Mouse (Mus musculus) lung, embryonic 16.5 days (tissue): ENCODE results near the gene Fam196b. TPM values are rescaled to one million over a fixed set of nuclear protein-coding genes. Genes with fewer than 3 reads are reported as not detected.

Experiments used
- ATAC-seq: fragments of 200-750 bp; cut with Nextera tagmentation; 2 replicates; pipeline ENCODE4 v1.8.0; 2017; ENCODE audit warnings: low read depth, mild to moderate bottlenecking, moderate library complexity
- H3K27ac ChIP-seq: fragments of 300-500 bp; sonication (generic); 2 replicates; pipeline ENCODE4 v1.5.1; 2014; ENCODE audit warnings: mild to moderate bottlenecking, control low read depth, low read length
- H3K27me3 ChIP-seq: fragments of 300-500 bp; sonication (generic); 2 replicates; pipeline ENCODE4 v1.6.1; 2014; ENCODE audit warnings: low read depth, low read length, mixed read lengths; ENCODE audit not compliant: control insufficient read depth, insufficient read depth
- H3K36me3 ChIP-seq: fragments of 300-500 bp; sonication (generic); 2 replicates; pipeline ENCODE4 v1.6.1; 2014; ENCODE audit warnings: low read length; ENCODE audit not compliant: control insufficient read depth, insufficient read depth
- H3K4me1 ChIP-seq: fragments of 300-500 bp; sonication (generic); replicated peaks from 2 replicates; pipeline ENCODE4 v1.6.1; 2014; ENCODE audit warnings: low read length, mixed read lengths; ENCODE audit not compliant: control insufficient read depth, insufficient read depth
- H3K4me2 ChIP-seq: fragments of 300-500 bp; sonication (generic); 2 replicates; pipeline ENCODE4 v1.6.1; 2014; ENCODE audit warnings: low read depth, low read length, control low read depth
- H3K4me3 ChIP-seq: fragments of 300-500 bp; sonication (generic); 2 replicates; pipeline ENCODE4 v1.5.1; 2014; ENCODE audit warnings: mild to moderate bottlenecking, low read length, control low read depth
- H3K9ac ChIP-seq: fragments of 300-500 bp; sonication (generic); 2 replicates; pipeline ENCODE4 v1.6.1; 2014; ENCODE audit warnings: low read length, control low read depth
- H3K9me3 ChIP-seq: fragments of 300-500 bp; sonication (generic); 2 replicates; pipeline ENCODE4 v1.6.1; 2016; ENCODE audit warnings: low read length; ENCODE audit not compliant: control insufficient read depth
- WGBS: fragments of 180-500 bp; shearing (Covaris S2); extraction: QIAGEN DNeasy Blood & Tissue Kit; methylation state at CpG from one replicate; pipeline ENCODE4 v1.1.7; 2014; 5-methylcytosine and 5-hydroxymethylcytosine counted together
- polyA plus RNA-seq: library from polyadenylated mRNA; unstranded; fragments of >200 nt; fragmentation: Nextera tagmentation; extraction: Ambion mirVana; gene quantifications from 2 replicates; pipeline ENCODE4 v1.2.1, GENCODE M21; 2015

Fam196b gene
- polyA plus RNA-seq, 1 experiment from 2014 or later: not detected

GRCm38 (mm10) chr11:34406850-34407249 is 92.2 kb downstream of the Fam196b start:
- Histone ChIP-seq H3K27me3 (no peaks in the 10 kb centered on the region), H3K4me1 (no peaks in the 10 kb centered on the region), H3K27ac (no peak overlapping the region), H3K9ac (no peak overlapping the region), H3K4me3 (no peak overlapping the region), H3K4me2 (no peak overlapping the region), H3K36me3 (no peaks in the 10 kb centered on the region), H3K9me3 (no peaks in the 10 kb centered on the region)
- 38% methylated on average over 5 of the region's 5 CpGs for WGBS
- ATAC-seq: no peak

GRCm38 (mm10) chr11:34415884-34416618 is 101.4 kb downstream of the Fam196b start:
- Histone ChIP-seq H3K4me2 (no peak overlapping the region), H3K4me1 (no peaks in the 10 kb centered on the region), H3K36me3 (no peaks in the 10 kb centered on the region), H3K27me3 (no peaks in the 10 kb centered on the region), H3K9me3 (no peaks in the 10 kb centered on the region), H3K4me3 (no peak overlapping the region), H3K9ac (no peak overlapping the region), H3K27ac (no peak overlapping the region)
- no peak for ATAC-seq
- WGBS: 33% methylated on average over 9 of the region's 9 CpGs

GRCm38 (mm10) chr11:34416619-34416979 is 102.0 kb downstream of the Fam196b start:
- ATAC-seq: no peak
- Histone ChIP-seq H3K4me1 (no peaks in the 10 kb centered on the region), H3K4me2 (no peak overlapping the region), H3K4me3 (no peak overlapping the region), H3K27me3 (no peaks in the 10 kb centered on the region), H3K9ac (no peak overlapping the region), H3K9me3 (no peaks in the 10 kb centered on the region), H3K27ac (no peak overlapping the region), H3K36me3 (no peaks in the 10 kb centered on the region)
- 79% methylated on average over 3 of the region's 3 CpGs for WGBS

GRCm38 (mm10) chr11:34421061-34421460 is 106.4 kb downstream of the Fam196b start:
- no peaks in the 10 kb centered on the region for H3K36me3 ChIP-seq
- ATAC-seq: no peak
- H3K4me1 ChIP-seq: no peaks in the 10 kb centered on the region
- H3K4me2 ChIP-seq: no peak overlapping the region
- H3K9me3 ChIP-seq: no peaks in the 10 kb centered on the region
- 49% methylated on average over 6 of the region's 6 CpGs for WGBS
- no peak overlapping the region for H3K27ac ChIP-seq
- H3K4me3 ChIP-seq: no peak overlapping the region
- H3K9ac ChIP-seq: no peak overlapping the region
- H3K27me3 ChIP-seq: no peaks in the 10 kb centered on the region

GRCm38 (mm10) chr11:34424546-34424945 is 109.9 kb downstream of the Fam196b start:
- H3K9me3 ChIP-seq: no peaks in the 10 kb centered on the region
- H3K36me3 ChIP-seq: no peaks in the 10 kb centered on the region
- no peak overlapping the region for H3K27ac ChIP-seq
- H3K4me2 ChIP-seq: no peak overlapping the region
- no peak for ATAC-seq
- no peak overlapping the region for H3K9ac ChIP-seq
- H3K27me3 ChIP-seq: no peaks in the 10 kb centered on the region
- no peaks in the 10 kb centered on the region for H3K4me1 ChIP-seq
- H3K4me3 ChIP-seq: no peak overlapping the region
- WGBS: 93% methylated on average over 1 of the region's 1 CpGs

GRCm38 (mm10) chr11:34427212-34427611 is 112.6 kb downstream of the Fam196b start:
- no peaks in the 10 kb centered on the region for H3K9me3 ChIP-seq
- H3K36me3 ChIP-seq: no peaks in the 10 kb centered on the region
- H3K27ac ChIP-seq: no peak overlapping the region
- no peak overlapping the region for H3K4me2 ChIP-seq
- WGBS: 79% methylated on average over 5 of the region's 5 CpGs
- H3K9ac ChIP-seq: no peak overlapping the region
- H3K27me3 ChIP-seq: no peaks in the 10 kb centered on the region
- H3K4me1 ChIP-seq: no peaks in the 10 kb centered on the region
- H3K4me3 ChIP-seq: no peak overlapping the region
- no peak for ATAC-seq

GRCm38 (mm10) chr11:34430940-34431339 is 116.3 kb downstream of the Fam196b start:
- 47% methylated on average over 4 of the region's 4 CpGs for WGBS
- Histone ChIP-seq H3K27ac (no peak overlapping the region), H3K27me3 (no peaks in the 10 kb centered on the region), H3K4me2 (no peak overlapping the region), H3K4me1 (no peaks in the 10 kb centered on the region), H3K9me3 (no peaks in the 10 kb centered on the region), H3K36me3 (no peaks in the 10 kb centered on the region), H3K4me3 (no peak overlapping the region), H3K9ac (no peak overlapping the region)
- no peak for ATAC-seq

- Histone ChIP-seq H3K9me3 (no peaks in the 10 kb centered on the region), H3K27ac (no peak overlapping the region), H3K36me3 (no peaks in the 10 kb centered on the region), H3K4me3 (no peak overlapping the region), H3K9ac (no peak overlapping the region), H3K27me3 (no peaks in the 10 kb centered on the region), H3K4me2 (no peak overlapping the region), H3K4me1 (no peaks in the 10 kb centered on the region)
- WGBS: 43% methylated on average over 5 of the region's 5 CpGs
- no peak for ATAC-seq
These were observed 116.7 kb downstream of the Fam196b start for GRCm38 (mm10) chr11:34431371-34431770.

- Histone ChIP-seq H3K4me1 (no peaks in the 10 kb centered on the region), H3K9me3 (no peaks in the 10 kb centered on the region), H3K4me2 (no peak overlapping the region), H3K27me3 (no peaks in the 10 kb centered on the region), H3K36me3 (no peaks in the 10 kb centered on the region), H3K27ac (no peak overlapping the region), H3K4me3 (no peak overlapping the region), H3K9ac (no peak overlapping the region)
- WGBS: 54% methylated on average over 2 of the region's 2 CpGs
- no peak for ATAC-seq
These were observed 117.4 kb downstream of the Fam196b start for GRCm38 (mm10) chr11:34431978-34432377.

GRCm38 (mm10) chr11:34437446-34437845 is 122.8 kb downstream of the Fam196b start:
- Histone ChIP-seq H3K36me3 (no peaks in the 10 kb centered on the region), H3K27me3 (no peaks in the 10 kb centered on the region), H3K27ac (no peak overlapping the region), H3K4me2 (no peak overlapping the region), H3K4me1 (no peaks in the 10 kb centered on the region), H3K9ac (no peak overlapping the region), H3K4me3 (no peak overlapping the region), H3K9me3 (no peaks in the 10 kb centered on the region)
- no peak for ATAC-seq
- WGBS: 67% methylated on average over 1 of the region's 1 CpGs
